Mouse (Mus musculus) ES-E14 (cell line): ENCODE measurements at regions not wholly inside any gene's neighbourhood (a gene's known extent, or its start where the extent isn't known, plus 50 kb on each side); places are given as distances from the start of the nearest gene placed in this dataset.

Experiments
- DNase-seq: peaks from one replicate; pipeline ENCODE4 v3.0.0-alpha.2; 2013; ENCODE audit warnings: low read depth, low spot score
- H3K27ac ChIP-seq: 2 replicates; pipeline ENCODE4 v1.5.1; 2012; ENCODE audit warnings: low read depth, mild to moderate bottlenecking, low read length, moderate library complexity, mixed read lengths; ENCODE audit not compliant: poor library complexity, insufficient read depth, severe bottlenecking
- H3K36me3 ChIP-seq: 2 replicates; pipeline ENCODE4 v1.6.1; 2012; ENCODE audit warnings: mild to moderate bottlenecking, low read length, moderate library complexity, mixed read lengths; ENCODE audit not compliant: control insufficient read depth, poor library complexity, insufficient read depth, severe bottlenecking
- H3K4me1 ChIP-seq, 2 experiments: fragments of 150-350 bp in 1 of 2; sonication (generic) in 1 of 2; 2 replicates each; pipeline ENCODE4 v1.6.1; 2012; ENCODE audit warnings: low read length in 2 of 2, mild to moderate bottlenecking in 1 of 2, mixed read lengths in 1 of 2; ENCODE audit not compliant: control insufficient read depth in 2 of 2, insufficient read depth in 2 of 2, poor library complexity in 1 of 2
- H3K4me3 ChIP-seq, 2 experiments: fragments of 150-350 bp in 1 of 2; sonication (generic) in 1 of 2; 2 replicates each; pipeline ENCODE4 v1.5.1; 2012; ENCODE audit warnings: low read length in 2 of 2, low read depth in 1 of 2, mild to moderate bottlenecking in 1 of 2, mixed read lengths in 1 of 2; ENCODE audit not compliant: insufficient read depth in 1 of 2, poor library complexity in 1 of 2, severe bottlenecking in 1 of 2
- H3K9ac ChIP-seq: 2 replicates; pipeline ENCODE4 v1.6.1; 2012; ENCODE audit warnings: low read depth, mild to moderate bottlenecking, low read length, mixed read lengths; ENCODE audit not compliant: poor library complexity, insufficient read depth, severe bottlenecking
- H3K9me3 ChIP-seq: fragments of 150-350 bp; sonication (generic); 2 replicates; pipeline ENCODE4 v1.6.1; 2012; ENCODE audit warnings: low read depth, mild to moderate bottlenecking, low read length; ENCODE audit not compliant: control insufficient read depth, insufficient read depth
- CHD2 ChIP-seq: IDR thresholded peaks from 2 replicates; pipeline ENCODE4 v1.6.1; 2014; ENCODE audit warnings: mild to moderate bottlenecking, low read depth, low read length, inconsistent platforms
- HCFC1 ChIP-seq: IDR thresholded peaks from 2 replicates; pipeline ENCODE4 v1.6.1; 2012; ENCODE audit warnings: low read length, inconsistent platforms, borderline replicate concordance; ENCODE audit not compliant: insufficient read depth
- MAFK ChIP-seq: IDR thresholded peaks from 2 replicates; pipeline ENCODE4 v1.6.1; 2014; ENCODE audit warnings: mild to moderate bottlenecking, low read depth, low read length, inconsistent platforms; ENCODE audit not compliant: insufficient read depth
- ZC3H11A ChIP-seq: IDR thresholded peaks from 2 replicates; pipeline ENCODE4 v1.6.1; 2012; ENCODE audit warnings: low read depth, mild to moderate bottlenecking, inconsistent platforms, low read length, borderline replicate concordance
- ZNF384 ChIP-seq: IDR thresholded peaks from 2 replicates; pipeline ENCODE4 v1.6.1; 2012; ENCODE audit warnings: low read depth, low read length, inconsistent platforms
- in situ Hi-C, 2 experiments: fragments of 600-800 bp; cut with MboI; formaldehyde crosslinking; loops; one replicate each; pipeline ENCODE4 v1.15.1; 2025; ENCODE audit warnings: low sequenced_read_pairs in 2 of 2, inconsistent platforms in 1 of 2; ENCODE audit not compliant: unreplicated experiment in 2 of 2

- Histone ChIP-seq H3K4me3 (no peak overlapping the region), H3K36me3 (no peaks in the 10 kb centered on the region), H3K9me3 (no peaks in the 10 kb centered on the region), H3K4me1 (no peaks in the 10 kb centered on the region), H3K9ac (no peak overlapping the region), H3K27ac (no peak overlapping the region)
- in situ Hi-C loops = no loop called here
- TF ChIP-seq MAFK (no peak), CHD2 (no peak), HCFC1 (no peak), ZNF384 (no peak), ZC3H11A (no peak)
- DNase-seq = no peak
Observed at GRCm38 (mm10) chr3:156017676-156018230, 543.8 kb upstream of the Negr1 start.

DNA sequence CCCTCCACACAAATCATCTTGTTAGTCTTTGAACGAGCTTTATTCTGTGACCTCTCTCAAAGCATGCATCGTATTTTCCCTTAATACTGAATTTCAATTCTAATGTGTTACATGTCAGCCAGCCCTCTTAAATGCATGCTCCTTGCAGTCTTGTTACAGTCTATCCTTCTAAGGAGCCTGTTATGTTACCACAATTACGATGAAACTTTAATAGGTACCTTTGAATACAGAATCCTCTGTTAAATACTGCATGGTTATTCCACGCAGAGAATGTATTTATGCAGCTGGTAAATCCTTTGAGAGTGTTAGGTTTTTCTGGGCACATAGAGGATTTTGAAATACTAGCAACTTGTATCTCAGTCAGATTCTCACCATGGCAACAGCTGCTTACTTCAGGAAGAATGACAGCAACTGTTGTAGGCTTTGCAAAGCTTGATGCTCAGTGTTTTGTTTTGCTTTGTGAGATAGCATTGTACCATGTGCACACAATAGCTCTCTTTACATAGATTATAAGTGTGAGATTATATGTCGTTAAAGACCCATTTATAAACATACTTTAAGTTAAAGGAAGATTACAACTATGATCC lies 532.9 kb upstream of the Negr1 start:
- Histone ChIP-seq H3K36me3 (no peaks in the 10 kb centered on the region), H3K4me3 (no peak overlapping the region), H3K9ac (no peak overlapping the region), H3K27ac (no peak overlapping the region), H3K4me1 (no peaks in the 10 kb centered on the region), H3K9me3 (no peaks in the 10 kb centered on the region)
- TF ChIP-seq CHD2 (no peak), ZNF384 (no peak), HCFC1 (no peak), MAFK (no peak), ZC3H11A (no peak)
- in situ Hi-C loops = no loop called here
- DNase-seq = no peak

DNA sequence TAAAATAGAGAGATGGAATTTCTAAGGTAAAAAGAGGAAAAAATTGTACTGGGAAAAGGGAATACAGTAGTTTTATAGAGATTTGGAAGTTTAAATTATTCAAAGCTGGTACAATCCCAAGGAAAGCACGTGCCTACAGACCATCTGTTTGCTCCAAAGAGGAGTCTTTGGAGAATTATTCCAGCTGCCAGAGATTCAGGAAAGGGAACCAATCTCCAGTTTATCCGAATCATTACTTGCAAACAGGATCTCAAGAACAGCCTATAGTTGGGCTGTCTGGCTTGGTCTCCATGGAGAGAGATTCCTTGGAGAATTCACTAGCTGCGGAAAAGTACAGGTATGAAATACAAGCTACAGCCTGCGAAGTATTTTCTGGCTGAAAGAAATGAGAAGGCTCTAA lies 491.3 kb upstream of the Negr1 start:
- Histone ChIP-seq H3K9ac (no peak overlapping the region), H3K4me3 (no peak overlapping the region), H3K9me3 (no peaks in the 10 kb centered on the region), H3K36me3 (no peaks in the 10 kb centered on the region), H3K27ac (no peak overlapping the region), H3K4me1 (no peaks in the 10 kb centered on the region)
- in situ Hi-C loops = no loop called here
- TF ChIP-seq HCFC1 (no peak), CHD2 (no peak), MAFK (no peak), ZC3H11A (no peak), ZNF384 (no peak)
- DNase-seq = no peak

- no peak for TF ChIP-seq CHD2
- TF ChIP-seq MAFK = no peak
- no peak for TF ChIP-seq ZC3H11A
- TF ChIP-seq HCFC1 = no peak
- no peak for TF ChIP-seq ZNF384
- no peaks in the 10 kb centered on the region for H3K36me3 ChIP-seq
- in situ Hi-C loops = no loop called here
- DNase-seq = no peak
- H3K4me3 ChIP-seq = no peak overlapping the region
- H3K9ac ChIP-seq = no peak overlapping the region
- H3K9me3 ChIP-seq = no peaks in the 10 kb centered on the region
- no peak overlapping the region for H3K27ac ChIP-seq
- H3K4me1 ChIP-seq = no peaks in the 10 kb centered on the region
Observed at GRCm38 (mm10) chr3:156082268-156082667, 479.3 kb upstream of the Negr1 start.
